Mouse (Mus musculus): ENCODE data around the gene Hgfac. TPM values are rescaled to one million over a fixed set of nuclear protein-coding genes. Genes with fewer than 3 reads are reported as not detected.
A peak's percentile ranks its signal among the peaks of the same experiment; 100 is the strongest.

Hgfac gene
- polyA plus RNA-seq, 1 experiment from 2014 or later, result 0.26 TPM

- 0 out of 2 replicates have a peak, but pooled peaks have one; percentile 36 for ATAC-seq (ENCODE audit: low FRiP score)
- Histone ChIP-seq H3K36me3 (ENCODE audit: control insufficient read depth, insufficient read depth, low read length) (peaks cover 16% of the 10 kb centered on the region), H3K9ac (ENCODE audit: low read length) (no peak overlapping the region), H3K9me3 (ENCODE audit: control insufficient read depth, low read length) (no peaks in the 10 kb centered on the region), H3K4me1 (ENCODE audit: control insufficient read depth, insufficient read depth, low read length) (no peaks in the 10 kb centered on the region), H3K4me3 (ENCODE audit: low read depth, low read length) (no peak overlapping the region), H3K27ac (ENCODE audit: low read depth, low read length) (no peak overlapping the region), H3K27me3 (ENCODE audit: control insufficient read depth, insufficient read depth, low read length) (no peaks in the 10 kb centered on the region), H3K4me2 (no peak overlapping the region)
- 85% methylated on average over 5 of the region's 5 CpGs for WGBS
- DNase-seq (ENCODE audit: low spot score, missing footprints), result no peak
Measured at GRCm38 (mm10) chr5:35033068-35033467, 8.2 kb upstream of the Hgfac start.

- H3K27ac ChIP-seq (ENCODE audit: low read depth, low read length), result no peak overlapping the region
- H3K4me2 ChIP-seq, result no peak overlapping the region
- H3K4me3 ChIP-seq (ENCODE audit: low read depth, low read length), result no peak overlapping the region
- H3K36me3 ChIP-seq (ENCODE audit: control insufficient read depth, insufficient read depth, low read length), result peaks cover 11% of the 10 kb centered on the region
- no peak for DNase-seq (ENCODE audit: low spot score, missing footprints)
- no peak overlapping the region for H3K9ac ChIP-seq (ENCODE audit: low read length)
- H3K4me1 ChIP-seq (ENCODE audit: control insufficient read depth, insufficient read depth, low read length), result no peaks in the 10 kb centered on the region
- H3K27me3 ChIP-seq (ENCODE audit: control insufficient read depth, insufficient read depth, low read length), result no peaks in the 10 kb centered on the region
- no peaks in the 10 kb centered on the region for H3K9me3 ChIP-seq (ENCODE audit: control insufficient read depth, low read length)
- no peak for ATAC-seq (ENCODE audit: low FRiP score)
- 73% methylated on average over 1 of the region's 1 CpGs for WGBS
Measured at GRCm38 (mm10) chr5:35033619-35034018, 7.7 kb upstream of the Hgfac start.

GRCm38 (mm10) chr5:35035141-35035540 lies 6.2 kb upstream of the Hgfac start:
- peaks cover 3% of the 10 kb centered on the region; the same call in 1 of the 2 replicates for H3K36me3 ChIP-seq (ENCODE audit: control insufficient read depth, insufficient read depth, low read length)
- no peaks in the 10 kb centered on the region for H3K9me3 ChIP-seq (ENCODE audit: control insufficient read depth, low read length)
- no peak overlapping the region for H3K9ac ChIP-seq (ENCODE audit: low read length)
- no peak for ATAC-seq (ENCODE audit: low FRiP score)
- H3K27me3 ChIP-seq (ENCODE audit: control insufficient read depth, insufficient read depth, low read length), result no peaks in the 10 kb centered on the region
- 92% methylated on average over 5 of the region's 5 CpGs for WGBS
- no peak for DNase-seq (ENCODE audit: low spot score, missing footprints)
- H3K4me1 ChIP-seq (ENCODE audit: control insufficient read depth, insufficient read depth, low read length), result no peaks in the 10 kb centered on the region
- no peak overlapping the region for H3K27ac ChIP-seq (ENCODE audit: low read depth, low read length)
- H3K4me2 ChIP-seq, result no peak overlapping the region
- H3K4me3 ChIP-seq (ENCODE audit: low read depth, low read length), result no peak overlapping the region

- Histone ChIP-seq H3K9me3 (ENCODE audit: control insufficient read depth, low read length) (no peaks in the 10 kb centered on the region), H3K36me3 (ENCODE audit: control insufficient read depth, insufficient read depth, low read length) (peaks cover 3% of the 10 kb centered on the region; the same call in 1 of the 2 replicates), H3K27ac (ENCODE audit: low read depth, low read length) (no peak overlapping the region), H3K4me2 (no peak overlapping the region), H3K27me3 (ENCODE audit: control insufficient read depth, insufficient read depth, low read length) (no peaks in the 10 kb centered on the region), H3K9ac (ENCODE audit: low read length) (no peak overlapping the region), H3K4me1 (ENCODE audit: control insufficient read depth, insufficient read depth, low read length) (no peaks in the 10 kb centered on the region), H3K4me3 (ENCODE audit: low read depth, low read length) (no peak overlapping the region)
- ATAC-seq (ENCODE audit: low FRiP score) (no peak), DNase-seq (ENCODE audit: low spot score, missing footprints) (no peak)
- 85% methylated on average over 4 of the region's 4 CpGs for WGBS
Measured at GRCm38 (mm10) chr5:35035795-35036194, 5.5 kb upstream of the Hgfac start.

GRCm38 (mm10) chr5:35037438-35037837 lies 3.9 kb upstream of the Hgfac start:
- H3K4me1 ChIP-seq (ENCODE audit: control insufficient read depth, insufficient read depth, low read length), result no peaks in the 10 kb centered on the region
- DNase-seq (ENCODE audit: low spot score, missing footprints), result no peak
- no peak overlapping the region for H3K4me3 ChIP-seq (ENCODE audit: low read depth, low read length)
- ATAC-seq (ENCODE audit: low FRiP score), result no peak
- H3K9ac ChIP-seq (ENCODE audit: low read length), result no peak overlapping the region
- H3K4me2 ChIP-seq, result no peak overlapping the region
- peaks cover under 1% of the 10 kb centered on the region; the same call in 1 of the 2 replicates for H3K36me3 ChIP-seq (ENCODE audit: control insufficient read depth, insufficient read depth, low read length)
- H3K27ac ChIP-seq (ENCODE audit: low read depth, low read length), result no peak overlapping the region
- no peaks in the 10 kb centered on the region for H3K27me3 ChIP-seq (ENCODE audit: control insufficient read depth, insufficient read depth, low read length)
- H3K9me3 ChIP-seq (ENCODE audit: control insufficient read depth, low read length), result no peaks in the 10 kb centered on the region

- Histone ChIP-seq H3K4me3 (ENCODE audit: low read depth, low read length) (no peak overlapping the region), H3K27me3 (ENCODE audit: control insufficient read depth, insufficient read depth, low read length) (no peaks in the 10 kb centered on the region), H3K4me2 (no peak overlapping the region), H3K9ac (ENCODE audit: low read length) (no peak overlapping the region), H3K27ac (ENCODE audit: low read depth, low read length) (no peak overlapping the region), H3K4me1 (ENCODE audit: control insufficient read depth, insufficient read depth, low read length) (no peaks in the 10 kb centered on the region), H3K9me3 (ENCODE audit: control insufficient read depth, low read length) (no peaks in the 10 kb centered on the region), H3K36me3 (ENCODE audit: control insufficient read depth, insufficient read depth, low read length) (no peaks in the 10 kb centered on the region)
- 77% methylated on average over 10 of the region's 10 CpGs for WGBS
- ATAC-seq (ENCODE audit: low FRiP score), result peak; percentile 25
- no peak for DNase-seq (ENCODE audit: low spot score, missing footprints)
Measured at GRCm38 (mm10) chr5:35042431-35043109, 1.3 kb downstream of the Hgfac start.

- no peaks in the 10 kb centered on the region for H3K9me3 ChIP-seq (ENCODE audit: control insufficient read depth, low read length)
- H3K27ac ChIP-seq (ENCODE audit: low read depth, low read length), result no peak overlapping the region
- H3K27me3 ChIP-seq (ENCODE audit: control insufficient read depth, insufficient read depth, low read length), result no peaks in the 10 kb centered on the region
- H3K36me3 ChIP-seq (ENCODE audit: control insufficient read depth, insufficient read depth, low read length), result no peaks in the 10 kb centered on the region
- WGBS, result 30% methylated on average over 1 of the region's 1 CpGs
- DNase-seq (ENCODE audit: low spot score, missing footprints) (peak; percentile 96), ATAC-seq (ENCODE audit: low FRiP score) (peak; percentile 82)
- no peak overlapping the region for H3K4me2 ChIP-seq
- no peak overlapping the region for H3K4me3 ChIP-seq (ENCODE audit: low read depth, low read length)
- H3K4me1 ChIP-seq (ENCODE audit: control insufficient read depth, insufficient read depth, low read length), result no peaks in the 10 kb centered on the region
- H3K9ac ChIP-seq (ENCODE audit: low read length), result no peak overlapping the region
Measured at GRCm38 (mm10) chr5:35043110-35043451, 1.8 kb downstream of the Hgfac start.

GRCm38 (mm10) chr5:35050541-35050940 lies 9.2 kb downstream of the Hgfac start:
- Histone ChIP-seq H3K9me3 (ENCODE audit: control insufficient read depth, low read length) (no peaks in the 10 kb centered on the region), H3K4me2 (no peak overlapping the region), H3K4me3 (ENCODE audit: low read depth, low read length) (no peak overlapping the region), H3K27ac (ENCODE audit: low read depth, low read length) (no peak overlapping the region), H3K9ac (ENCODE audit: low read length) (no peak overlapping the region), H3K36me3 (ENCODE audit: control insufficient read depth, insufficient read depth, low read length) (no peaks in the 10 kb centered on the region), H3K27me3 (ENCODE audit: control insufficient read depth, insufficient read depth, low read length) (no peaks in the 10 kb centered on the region), H3K4me1 (ENCODE audit: control insufficient read depth, insufficient read depth, low read length) (no peaks in the 10 kb centered on the region)
- no peak for ATAC-seq (ENCODE audit: low FRiP score)
- no peak for DNase-seq (ENCODE audit: low spot score, missing footprints)
- WGBS, result 76% methylated on average over 5 of the region's 5 CpGs

- no peak overlapping the region for H3K4me3 ChIP-seq (ENCODE audit: low read depth, low read length)
- no peak overlapping the region for H3K27ac ChIP-seq (ENCODE audit: low read depth, low read length)
- 96% methylated on average over 3 of the region's 3 CpGs for WGBS
- DNase-seq (ENCODE audit: low spot score, missing footprints) (no peak), ATAC-seq (ENCODE audit: low FRiP score) (no peak)
- no peaks in the 10 kb centered on the region for H3K36me3 ChIP-seq (ENCODE audit: control insufficient read depth, insufficient read depth, low read length)
- H3K4me1 ChIP-seq (ENCODE audit: control insufficient read depth, insufficient read depth, low read length), result peaks cover 5% of the 10 kb centered on the region; the same call in 1 of the 2 replicates
- no peak overlapping the region for H3K9ac ChIP-seq (ENCODE audit: low read length)
- no peaks in the 10 kb centered on the region for H3K9me3 ChIP-seq (ENCODE audit: control insufficient read depth, low read length)
- H3K27me3 ChIP-seq (ENCODE audit: control insufficient read depth, insufficient read depth, low read length), result peaks cover 16% of the 10 kb centered on the region
- no peak overlapping the region for H3K4me2 ChIP-seq
Measured at GRCm38 (mm10) chr5:35054628-35055027, 13.3 kb downstream of the Hgfac start.

All from midbrain, embryonic 11.5 days (tissue).